Mouse (Mus musculus): Measurements from ENCODE around the gene Nt5c3b. TPM values are rescaled to one million over a fixed set of nuclear protein-coding genes. Genes with fewer than 3 reads are reported as not detected.
A peak's percentile ranks its signal among the peaks of the same experiment; 100 is the strongest.

The Nt5c3b gene
- total RNA-seq (2017) = 20.9 and 30.9 TPM in 2 replicates

GRCm38 (mm10) chr11:100441797-100442196 lies at the start of gene Nt5c3b, which contains the start of gene Klhl10:
Nt5c3b (minus strand) TSS chr11:100441808.
Klhl10 (plus strand) TSS chr11:100441917.
- no peak for ATAC-seq (ENCODE audit: extremely low read depth, insufficient number of reproducible peaks, low FRiP score, poor library complexity, severe bottlenecking)

GRCm38 (mm10) chr11:100490951-100491350 lies 49.3 kb upstream of the Nt5c3b start:
- no peak for ATAC-seq (ENCODE audit: extremely low read depth, insufficient number of reproducible peaks, low FRiP score, poor library complexity, severe bottlenecking)

GRCm38 (mm10) chr11:100485801-100486538 lies 44.4 kb upstream of the Nt5c3b start:
- ATAC-seq (ENCODE audit: extremely low read depth, insufficient number of reproducible peaks, low FRiP score, poor library complexity, severe bottlenecking) = peak; percentile 59; the same call in 1 of the 2 replicates

GRCm38 (mm10) chr11:100484461-100484860 lies 42.9 kb upstream of the Nt5c3b start:
- ATAC-seq (ENCODE audit: extremely low read depth, insufficient number of reproducible peaks, low FRiP score, poor library complexity, severe bottlenecking) = no peak

- ATAC-seq (ENCODE audit: extremely low read depth, insufficient number of reproducible peaks, low FRiP score, poor library complexity, severe bottlenecking) = no peak
Observed at GRCm38 (mm10) chr11:100479152-100479551, 37.5 kb upstream of the Nt5c3b start.

GRCm38 (mm10) chr11:100476281-100476680 lies 34.7 kb upstream of the Nt5c3b start:
- ATAC-seq (ENCODE audit: extremely low read depth, insufficient number of reproducible peaks, low FRiP score, poor library complexity, severe bottlenecking) = no peak

- ATAC-seq (ENCODE audit: extremely low read depth, insufficient number of reproducible peaks, low FRiP score, poor library complexity, severe bottlenecking) = no peak
Observed at GRCm38 (mm10) chr11:100472935-100473295, 31.3 kb upstream of the Nt5c3b start.

GRCm38 (mm10) chr11:100472197-100472934 lies 30.8 kb upstream of the Nt5c3b start, which contains the start of gene Klhl11:
Klhl11 (minus strand) TSS chr11:100472741.
- peak; percentile 94 for ATAC-seq (ENCODE audit: extremely low read depth, insufficient number of reproducible peaks, low FRiP score, poor library complexity, severe bottlenecking)

- no peak for ATAC-seq (ENCODE audit: extremely low read depth, insufficient number of reproducible peaks, low FRiP score, poor library complexity, severe bottlenecking)
Observed at GRCm38 (mm10) chr11:100471352-100472196, 30.0 kb upstream of the Nt5c3b start.

- ATAC-seq (ENCODE audit: extremely low read depth, insufficient number of reproducible peaks, low FRiP score, poor library complexity, severe bottlenecking) = no peak
Observed at GRCm38 (mm10) chr11:100465833-100466232, 24.2 kb upstream of the Nt5c3b start.

GRCm38 (mm10) chr11:100465229-100465792 lies 23.7 kb upstream of the Nt5c3b start:
- ATAC-seq (ENCODE audit: extremely low read depth, insufficient number of reproducible peaks, low FRiP score, poor library complexity, severe bottlenecking) = no peak

GRCm38 (mm10) chr11:100462699-100463098 lies 21.1 kb upstream of the Nt5c3b start:
- no peak for ATAC-seq (ENCODE audit: extremely low read depth, insufficient number of reproducible peaks, low FRiP score, poor library complexity, severe bottlenecking)

- ATAC-seq (ENCODE audit: extremely low read depth, insufficient number of reproducible peaks, low FRiP score, poor library complexity, severe bottlenecking) = no peak
Observed at GRCm38 (mm10) chr11:100457711-100458110, 16.1 kb upstream of the Nt5c3b start.

GRCm38 (mm10) chr11:100457247-100457646 lies 15.6 kb upstream of the Nt5c3b start:
- no peak for ATAC-seq (ENCODE audit: extremely low read depth, insufficient number of reproducible peaks, low FRiP score, poor library complexity, severe bottlenecking)

GRCm38 (mm10) chr11:100442625-100443024 lies 1.0 kb upstream of the Nt5c3b start:
- no peak for ATAC-seq (ENCODE audit: extremely low read depth, insufficient number of reproducible peaks, low FRiP score, poor library complexity, severe bottlenecking)

GRCm38 (mm10) chr11:100440691-100441522 lies 701 bp downstream of the Nt5c3b start:
- peak; percentile 60 for ATAC-seq (ENCODE audit: extremely low read depth, insufficient number of reproducible peaks, low FRiP score, poor library complexity, severe bottlenecking)

- ATAC-seq (ENCODE audit: extremely low read depth, insufficient number of reproducible peaks, low FRiP score, poor library complexity, severe bottlenecking) = no peak
Observed at GRCm38 (mm10) chr11:100437901-100438300, 3.7 kb downstream of the Nt5c3b start.

- ATAC-seq (ENCODE audit: extremely low read depth, insufficient number of reproducible peaks, low FRiP score, poor library complexity, severe bottlenecking) = no peak
Observed at GRCm38 (mm10) chr11:100435678-100436246, 5.8 kb downstream of the Nt5c3b start.
